Mouse (Mus musculus): ENCODE data around the gene Rab34. TPM values are rescaled to one million over a fixed set of nuclear protein-coding genes. Genes with fewer than 3 reads are reported as not detected.

The Rab34 gene
- total and polyA plus RNA-seq, 3 experiments: 64.7 to 240 (median 99.1) TPM

- DNase-seq: no peak
Measured at GRCm38 (mm10) chr11:78213086-78213817, 25.0 kb downstream of the Rab34 start.

DNA sequence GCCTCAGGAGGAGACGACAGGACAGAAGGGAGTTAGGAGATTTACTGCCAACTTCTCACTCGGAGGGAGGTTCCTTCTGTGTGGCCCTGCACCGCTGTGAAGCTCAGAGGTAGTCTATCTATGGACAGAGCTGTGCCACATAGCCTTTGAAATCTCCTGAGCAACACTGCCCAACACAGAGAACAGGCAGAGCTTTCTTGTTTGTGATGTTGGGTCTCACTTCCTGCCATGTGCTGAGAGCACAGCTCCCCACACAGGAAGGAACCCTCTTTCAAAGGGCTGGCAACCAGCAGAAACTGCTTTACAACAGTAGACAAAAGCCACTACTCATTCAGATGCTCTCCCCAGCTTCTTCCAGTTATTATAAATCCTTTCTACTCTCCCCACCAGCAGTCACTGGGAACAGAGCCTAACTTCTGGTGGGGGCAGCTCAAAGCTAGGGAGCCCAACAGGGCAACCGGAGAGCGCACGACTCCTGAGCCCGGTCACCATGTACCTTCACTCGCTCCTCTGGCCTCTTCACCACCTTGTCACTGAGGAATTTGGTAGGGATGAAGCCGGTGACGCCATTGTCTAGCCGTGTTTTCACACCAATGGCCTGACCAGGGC is 27.6 kb downstream of the Rab34 start:
- DNase-seq: no peak

DNA sequence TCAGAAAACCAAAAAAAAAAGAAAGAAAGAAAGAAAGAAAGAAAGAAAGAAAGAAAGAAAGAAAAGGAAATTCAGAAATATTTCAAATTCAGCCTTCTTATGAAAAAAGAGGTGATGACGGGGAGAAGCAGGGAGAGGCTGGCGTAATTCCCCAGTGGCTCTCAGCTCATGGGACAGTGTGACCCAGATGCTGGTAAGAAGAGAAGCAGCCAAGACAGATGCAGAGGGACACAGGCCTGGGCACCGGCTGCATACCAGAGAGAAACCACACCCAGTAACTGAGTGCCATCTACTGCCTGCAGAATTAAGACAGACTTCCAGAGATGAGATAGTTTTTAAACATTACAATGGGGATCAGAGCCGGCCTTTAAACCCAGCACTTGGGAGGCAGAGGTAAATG is 35.4 kb downstream of the Rab34 start:
- DNase-seq: no peak

DNA sequence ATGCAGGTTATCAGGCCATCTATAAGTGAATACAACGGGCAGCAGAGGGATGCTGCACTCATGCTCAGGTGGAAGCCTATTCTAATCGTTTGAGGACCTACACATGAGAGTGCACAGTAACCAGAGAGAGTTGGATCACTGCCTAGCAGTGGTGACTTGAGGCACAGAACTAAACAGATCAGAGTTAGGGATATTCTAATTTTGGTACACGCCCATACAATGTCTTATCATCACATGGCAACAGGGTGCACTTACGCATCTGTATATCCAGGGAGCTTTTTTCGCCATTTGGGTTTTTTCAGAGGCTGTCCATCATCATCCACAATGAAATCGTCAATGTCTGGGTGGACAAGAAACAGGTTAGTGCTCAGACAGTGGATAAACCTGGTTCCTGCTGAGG is 43.3 kb downstream of the Rab34 start:
- DNase-seq: no peak

DNA sequence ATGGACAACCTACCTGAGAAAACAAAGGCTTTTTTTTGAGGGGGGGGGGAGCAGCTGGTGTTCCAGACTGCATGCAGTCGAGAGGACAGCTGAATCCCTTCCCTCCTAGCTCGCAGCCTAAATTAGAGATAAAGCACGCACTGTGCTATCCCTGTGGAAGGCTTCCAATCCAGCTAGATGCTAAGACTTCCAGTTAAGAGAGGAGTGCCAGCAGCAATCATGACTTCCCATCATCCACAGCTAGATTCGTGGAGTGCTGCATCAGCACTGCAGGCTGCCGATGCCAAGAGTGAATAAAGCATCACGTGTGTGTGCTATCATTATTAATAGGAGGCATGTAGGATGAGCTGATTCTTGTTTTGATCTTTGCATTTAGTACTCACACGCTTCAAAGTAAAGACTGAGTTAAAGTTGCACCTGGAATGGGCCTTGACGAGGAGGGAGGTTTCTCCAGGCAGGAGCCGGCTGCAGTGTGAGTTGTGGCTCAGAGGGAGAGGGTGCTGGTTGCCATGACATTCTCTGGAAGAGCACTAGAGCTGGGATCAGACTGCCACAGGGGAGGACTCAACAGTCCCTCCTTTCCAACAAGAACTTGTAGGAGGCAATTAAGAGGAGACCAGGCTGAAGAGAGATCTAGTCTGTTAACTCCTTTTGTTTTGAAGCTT is 52.1 kb downstream of the Rab34 start:
- no peak for DNase-seq

Small RNA genes within 50 kb of the gene (microRNA-seq; reads per million reads assigned to microRNA genes)
- gene Mir7653: 0.41 to 0.44 reads per million in 2 experiments

Other genes with a start within 250 kb of the Rab34 start
- 10 to 100 TPM; 47.1 to 53.2 TPM for gene Phf12, start 205.7 kb upstream of the Rab34 start, total RNA-seq (2021)
- gene Phf12, start 205.7 kb upstream of the Rab34 start, polyA plus RNA-seq (2012; rRNA removed): 69.1 and 70.3 TPM in 2 replicates
- gene Dhrs13, start 156.2 kb upstream of the Rab34 start, total RNA-seq (2021): 10 to 100 TPM in 1 of 2 experiments, 1 to 10 TPM in 1; 8.9 to 17.3 TPM
- gene Dhrs13, start 156.2 kb upstream of the Rab34 start, polyA plus RNA-seq (2012; rRNA removed): 20.3 and 26.3 TPM in 2 replicates
- 10 to 100 TPM; 85.6 to 88.9 TPM for gene Flot2, start 150.5 kb upstream of the Rab34 start, total RNA-seq (2021)
- gene Flot2, start 150.5 kb upstream of the Rab34 start, polyA plus RNA-seq (2012; rRNA removed): 144 and 179 TPM in 2 replicates
- 10 to 100 TPM; 30.1 to 35.0 TPM for gene Eral1, start 108.0 kb upstream of the Rab34 start, total RNA-seq (2021)
- gene Eral1, start 108.0 kb upstream of the Rab34 start, polyA plus RNA-seq (2012; rRNA removed): 42.0 and 49.7 TPM in 2 replicates
- 10 to 100 TPM; 19.7 to 24.2 TPM for gene Fam222b, start 93.8 kb upstream of the Rab34 start, total RNA-seq (2021)
- 38.4 and 41.7 TPM in 2 replicates for gene Fam222b, start 93.8 kb upstream of the Rab34 start, polyA plus RNA-seq (2012; rRNA removed)
- gene Traf4, start 22.8 kb upstream of the Rab34 start, total RNA-seq (2021): 10 to 100 TPM; 29.8 to 31.2 TPM
- 128 and 131 TPM in 2 replicates for gene Traf4, start 22.8 kb upstream of the Rab34 start, polyA plus RNA-seq (2012; rRNA removed)
- 10 to 100 TPM in 1 of 2 experiments, 1 to 10 TPM in 1; 6.5 to 12.1 TPM for gene Nek8, start 11.8 kb upstream of the Rab34 start, total RNA-seq (2021)
- gene Nek8, start 11.8 kb upstream of the Rab34 start, polyA plus RNA-seq (2012; rRNA removed): 26.7 and 30.5 TPM in 2 replicates
- gene Tlcd1, start 11.7 kb upstream of the Rab34 start, total RNA-seq (2021): 10 to 100 TPM; 40.4 to 61.5 TPM
- gene Tlcd1, start 11.7 kb upstream of the Rab34 start, polyA plus RNA-seq (2012; rRNA removed): 319 and 423 TPM in 2 replicates
- gene Rpl23a, start 4.8 kb upstream of the Rab34 start, total RNA-seq (2021): 1,000 to 10,000 TPM; 1,792 to 2,242 TPM
- 21.4 and 29.1 TPM in 2 replicates for gene Rpl23a, start 4.8 kb upstream of the Rab34 start, polyA plus RNA-seq (2012; rRNA removed)
- 10 to 100 TPM; 20.5 to 24.4 TPM for gene Proca1, start 5.0 kb downstream of the Rab34 start, total RNA-seq (2021)
- 1.2 and 1.6 TPM in 2 replicates for gene Proca1, start 5.0 kb downstream of the Rab34 start, polyA plus RNA-seq (2012; rRNA removed)
- gene Sdf2, start 57.3 kb downstream of the Rab34 start, total RNA-seq (2021): 100 to 1,000 TPM; 104 to 111 TPM
- gene Sdf2, start 57.3 kb downstream of the Rab34 start, polyA plus RNA-seq (2012; rRNA removed): 89.7 and 103 TPM in 2 replicates
- gene Supt6, start 57.6 kb downstream of the Rab34 start, total RNA-seq (2021): 10 to 100 TPM; 57.5 to 76.7 TPM
- 23.2 and 31.3 TPM in 2 replicates for gene Supt6, start 57.6 kb downstream of the Rab34 start, polyA plus RNA-seq (2012; rRNA removed)
- gene 2610507B11Rik, start 73.3 kb downstream of the Rab34 start, total RNA-seq (2021): 100 to 1,000 TPM; 165 to 168 TPM
- gene 2610507B11Rik, start 73.3 kb downstream of the Rab34 start, polyA plus RNA-seq (2012; rRNA removed): 80.0 and 91.9 TPM in 2 replicates
- gene BC030499, start 102.4 kb downstream of the Rab34 start, total RNA-seq (2021): under 1 TPM in 1 of 2 experiments, not detected in 1; 0.61 TPM
- 0.07 and 0.08 TPM in 2 replicates for gene BC030499, start 102.4 kb downstream of the Rab34 start, polyA plus RNA-seq (2012; rRNA removed)
- gene Spag5, start 113.1 kb downstream of the Rab34 start, total RNA-seq (2021): 1 to 10 TPM; 3.0 to 4.1 TPM
- 1.9 and 3.6 TPM in 2 replicates for gene Spag5, start 113.1 kb downstream of the Rab34 start, polyA plus RNA-seq (2012; rRNA removed)
- gene Aldoc, start 134.5 kb downstream of the Rab34 start, total RNA-seq (2021): 10 to 100 TPM; 25.1 to 28.0 TPM
- 15.7 and 26.0 TPM in 2 replicates for gene Aldoc, start 134.5 kb downstream of the Rab34 start, polyA plus RNA-seq (2012; rRNA removed)
- 10 to 100 TPM; 57.3 to 61.3 TPM for gene Pigs, start 140.0 kb downstream of the Rab34 start, total RNA-seq (2021)
- gene Pigs, start 140.0 kb downstream of the Rab34 start, polyA plus RNA-seq (2012; rRNA removed): 161 and 184 TPM in 2 replicates
- 10 to 100 TPM; 35.3 to 44.1 TPM for gene Unc119, start 155.1 kb downstream of the Rab34 start, total RNA-seq (2021)
- 60.4 and 65.4 TPM in 2 replicates for gene Unc119, start 155.1 kb downstream of the Rab34 start, polyA plus RNA-seq (2012; rRNA removed)
- gene Foxn1, start 198.1 kb downstream of the Rab34 start, total RNA-seq (2021): under 1 TPM; 0.29 to 0.41 TPM
- 0.27 and 0.35 TPM in 2 replicates for gene Foxn1, start 198.1 kb downstream of the Rab34 start, polyA plus RNA-seq (2012; rRNA removed)
- gene Slc13a2, start 233.8 kb downstream of the Rab34 start, total RNA-seq (2021): not detected
- gene Slc13a2, start 233.8 kb downstream of the Rab34 start, polyA plus RNA-seq (2012; rRNA removed): 0.20 and 0.22 TPM in 2 replicates

Measured in adrenal gland, adult 2 months (tissue).